Mouse (Mus musculus): ENCODE measurements around the gene Tlk1.

- no peak for TF ChIP-seq POLR2A (IDR thresholded peaks at IDR 0.05; ENCODE audit: borderline replicate concordance, extremely low read depth, insufficient read depth, insufficient read length, poor library complexity, severe bottlenecking)
- TF ChIP-seq CTCF (IDR thresholded peaks at IDR 0.05; ENCODE audit: borderline replicate concordance, extremely low read depth, insufficient read depth, insufficient read length), result no peak
These were observed 115.3 kb downstream of the Tlk1 start for GRCm38 (mm10) chr2:70710236-70710635.

All from brain, embryonic 14.5 days (tissue).